Mouse (Mus musculus) C2C12 (cell line): ENCODE measurements at regions not wholly inside any gene's neighbourhood (a gene's known extent, or its start where the extent isn't known, plus 50 kb on each side); places are given as distances from the start of the nearest gene placed in this dataset.
"Not testable (repeated sequence)": the region's sequence is repeated elsewhere in the genome, so short reads cannot be mapped to it uniquely, and the experiment has no call there.

Experiments
- CEBPB ChIP-seq: IDR thresholded peaks from one replicate; pipeline ENCODE4 v1.6.1; 2011; ENCODE audit warnings: low read depth, mild to moderate bottlenecking, control low read depth, moderate library complexity
- CTCF ChIP-seq: IDR thresholded peaks from one replicate; pipeline ENCODE4 v1.5.1; 2011; ENCODE audit not compliant: control insufficient read depth, insufficient read depth, insufficient read length

- not testable (repeated sequence) for TF ChIP-seq CEBPB, CTCF
Observed at GRCm38 (mm10) chr2:166454160-166454888, 259.3 kb downstream of the Prex1 start.
